Mouse (Mus musculus): ENCODE data around the gene 4930449I24Rik. TPM values are rescaled to one million over a fixed set of nuclear protein-coding genes. Genes with fewer than 3 reads are reported as not detected.
"Not testable (repeated sequence)": the region's sequence is repeated elsewhere in the genome, so short reads cannot be mapped to it uniquely, and the experiment has no call there.

Gene 4930449I24Rik
- polyA plus RNA-seq, 1 experiment from 2014 or later = not detected

- H3K27me3 ChIP-seq (replicated peaks); H3K4me2 ChIP-seq; H3K9me3 ChIP-seq (replicated peaks); H3K4me1 ChIP-seq (replicated peaks); H3K4me3 ChIP-seq; H3K36me3 ChIP-seq; ATAC-seq (ENCODE audit: insufficient number of reproducible peaks, low FRiP score); H3K9ac ChIP-seq; H3K27ac ChIP-seq (ENCODE audit: poor library complexity, severe bottlenecking): not testable (repeated sequence)
- WGBS = 94% methylated on average over 2 of the region's 5 CpGs
Measured at GRCm38 (mm10) chr5:146513823-146514222, 11.6 kb downstream of the 4930449I24Rik start, which contains the start of gene Gm3402. TSS of gene Gm3402 (plus strand) at chr5:146514123.

GRCm38 (mm10) chr5:146525501-146525900 is 23.3 kb downstream of the 4930449I24Rik start, which contains the start of gene Gm3404:
TSS of gene Gm3404 (plus strand) at chr5:146525801.
- WGBS = 92% methylated on average over 3 of the region's 3 CpGs

GRCm38 (mm10) chr5:146537347-146537746 is 35.1 kb downstream of the 4930449I24Rik start, which contains the start of gene Gm3409:
TSS of gene Gm3409 (plus strand) at chr5:146537647.
- not testable (repeated sequence) for H3K27ac ChIP-seq (ENCODE audit: poor library complexity, severe bottlenecking); H3K27me3 ChIP-seq (replicated peaks); H3K4me1 ChIP-seq (replicated peaks); H3K4me2 ChIP-seq; H3K4me3 ChIP-seq; H3K36me3 ChIP-seq; H3K9me3 ChIP-seq (replicated peaks); ATAC-seq (ENCODE audit: insufficient number of reproducible peaks, low FRiP score); H3K9ac ChIP-seq
- WGBS = 67% methylated on average over 3 of the region's 3 CpGs

More at GRCm38 (mm10) chr5:146525501-146525900, 23.3 kb downstream of the 4930449I24Rik start, which contains the start of gene Gm3404:
- H3K4me1 ChIP-seq (replicated peaks); H3K27me3 ChIP-seq (replicated peaks); H3K9me3 ChIP-seq (replicated peaks); H3K27ac ChIP-seq (ENCODE audit: poor library complexity, severe bottlenecking); H3K36me3 ChIP-seq; ATAC-seq (ENCODE audit: insufficient number of reproducible peaks, low FRiP score); H3K9ac ChIP-seq; H3K4me3 ChIP-seq; H3K4me2 ChIP-seq: not testable (repeated sequence)

Other genes with a start within 250 kb of the 4930449I24Rik start
- gene Wasf3, start 117.4 kb upstream of the 4930449I24Rik start, polyA plus RNA-seq (2016; fragmentation: Nextera tagmentation; extraction: Ambion mirVana) = 0.31 and 0.32 TPM in 2 replicates
- not detected in 2 replicates for gene Gm6408, start 20.4 kb upstream of the 4930449I24Rik start, polyA plus RNA-seq (2016; fragmentation: Nextera tagmentation; extraction: Ambion mirVana)
- gene Gm6370, start 11.0 kb upstream of the 4930449I24Rik start, polyA plus RNA-seq (2016; fragmentation: Nextera tagmentation; extraction: Ambion mirVana) = not detected in 2 replicates
- gene Gm3402, start 11.7 kb downstream of the 4930449I24Rik start, polyA plus RNA-seq (2016; fragmentation: Nextera tagmentation; extraction: Ambion mirVana) = not detected in 2 replicates
- not detected in 2 replicates for gene Gm3404, start 23.4 kb downstream of the 4930449I24Rik start, polyA plus RNA-seq (2016; fragmentation: Nextera tagmentation; extraction: Ambion mirVana)
- gene Gm3409, start 35.2 kb downstream of the 4930449I24Rik start, polyA plus RNA-seq (2016; fragmentation: Nextera tagmentation; extraction: Ambion mirVana) = not detected in 2 replicates
- gene Gm3415, start 53.7 kb downstream of the 4930449I24Rik start, polyA plus RNA-seq (2016; fragmentation: Nextera tagmentation; extraction: Ambion mirVana) = not detected in 2 replicates
- not detected in 2 replicates for gene Gpr12, start 82.8 kb downstream of the 4930449I24Rik start, polyA plus RNA-seq (2016; fragmentation: Nextera tagmentation; extraction: Ambion mirVana)